Mouse (Mus musculus): Measurements from ENCODE around the gene Slc8b1. TPM values are rescaled to one million over a fixed set of nuclear protein-coding genes. Genes with fewer than 3 reads are reported as not detected.

Gene Slc8b1
- polyA plus RNA-seq, 1 experiment from 2014 or later: 2.8 TPM

- peak overlapping the region; percentile 25 for H3K4me2 ChIP-seq
- no peak overlapping the region for H3K4me3 ChIP-seq (replicated peaks)
- peak overlapping the region; percentile 44 for H3K9ac ChIP-seq
- peak overlapping the region; percentile 92 for H3K27ac ChIP-seq
- H3K9me3 ChIP-seq: no peaks in the 10 kb centered on the region
- peaks cover 73% of the 10 kb centered on the region for H3K4me1 ChIP-seq
- no peaks in the 10 kb centered on the region for H3K36me3 ChIP-seq (replicated peaks)
- no peak for ATAC-seq (ENCODE audit: low FRiP score)
- 33% methylated on average over 15 of the region's 15 CpGs for WGBS
- no peaks in the 10 kb centered on the region; the same call in 1 of the 2 replicates for H3K27me3 ChIP-seq
These were observed 54.4 kb downstream of the Slc8b1 start for GRCm38 (mm10) chr5:120565171-120565905.

DNA sequence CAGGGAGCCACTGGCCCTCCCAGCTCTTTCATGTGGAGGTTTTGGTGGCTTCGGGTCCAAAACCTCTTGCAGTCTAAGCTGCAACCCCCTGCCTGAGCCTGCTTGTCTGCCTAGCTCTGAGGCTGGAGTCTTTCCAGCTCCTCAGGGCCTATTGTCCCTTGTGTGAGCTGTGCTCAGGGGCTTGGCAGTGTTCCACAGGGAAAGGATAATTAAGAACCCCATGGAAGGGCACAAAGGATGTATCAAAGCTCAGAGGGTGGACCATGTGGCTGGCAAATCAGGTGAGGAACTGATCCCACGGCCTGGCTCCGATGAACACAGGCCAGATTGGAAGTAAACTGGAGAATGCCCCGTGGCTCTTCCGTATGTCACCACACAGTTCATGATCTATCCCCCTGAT lies 55.1 kb downstream of the Slc8b1 start:
- Histone ChIP-seq H3K4me1 (peaks cover 72% of the 10 kb centered on the region), H3K36me3 (replicated peaks) (no peaks in the 10 kb centered on the region), H3K9me3 (no peaks in the 10 kb centered on the region), H3K27ac (peak overlapping the region; percentile 92), H3K4me2 (peak overlapping the region; percentile 25), H3K27me3 (no peaks in the 10 kb centered on the region; the same call in 1 of the 2 replicates), H3K9ac (peak overlapping the region; percentile 44; the same call in 1 of the 2 replicates), H3K4me3 (replicated peaks) (no peak overlapping the region)
- 27% methylated on average over 5 of the region's 5 CpGs for WGBS
- peak; percentile 76 for ATAC-seq (ENCODE audit: low FRiP score)

GRCm38 (mm10) chr5:120566681-120567252 lies 55.8 kb downstream of the Slc8b1 start:
- 0 out of 2 replicates have a peak, but pooled peaks have one; percentile 4 for ATAC-seq (ENCODE audit: low FRiP score)
- no peak overlapping the region for H3K4me3 ChIP-seq (replicated peaks)
- no peaks in the 10 kb centered on the region for H3K36me3 ChIP-seq (replicated peaks)
- WGBS: 51% methylated on average over 9 of the region's 9 CpGs
- H3K9me3 ChIP-seq: no peaks in the 10 kb centered on the region
- H3K27ac ChIP-seq: peak overlapping the region; percentile 92
- H3K4me2 ChIP-seq: peak overlapping the region; percentile 31
- H3K9ac ChIP-seq: peak overlapping the region; percentile 29; the same call in 1 of the 2 replicates
- H3K4me1 ChIP-seq: peaks cover 76% of the 10 kb centered on the region
- no peaks in the 10 kb centered on the region; the same call in 1 of the 2 replicates for H3K27me3 ChIP-seq

DNA sequence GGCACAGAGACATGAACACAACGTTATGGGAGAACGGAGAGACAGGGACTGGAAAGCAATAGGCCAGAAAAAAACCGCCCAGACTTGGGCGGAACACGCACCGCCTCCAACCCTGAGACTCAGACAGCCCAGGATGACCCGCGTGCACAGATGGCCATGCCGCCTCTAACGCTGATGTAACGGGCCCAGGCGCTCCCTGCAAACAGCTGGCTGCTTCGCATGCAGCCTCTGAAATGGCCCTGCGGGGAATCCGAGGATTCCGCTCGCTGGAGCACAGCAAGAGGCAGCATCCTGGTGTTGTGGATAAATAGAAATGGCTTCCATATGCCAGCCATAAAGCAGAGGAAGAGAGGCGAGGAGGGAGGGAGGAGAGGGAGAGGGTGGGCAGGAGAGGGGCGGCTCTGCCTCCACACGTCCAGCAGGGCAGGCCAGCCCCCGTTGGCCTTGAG lies 56.3 kb downstream of the Slc8b1 start:
- H3K27ac ChIP-seq: peak overlapping the region; percentile 92
- 0 out of 2 replicates have a peak overlapping the region, but pooled peaks have one; percentile 29 for H3K9ac ChIP-seq
- H3K4me1 ChIP-seq: peaks cover 76% of the 10 kb centered on the region
- H3K9me3 ChIP-seq: no peaks in the 10 kb centered on the region
- no peaks in the 10 kb centered on the region; the same call in 1 of the 2 replicates for H3K27me3 ChIP-seq
- WGBS: 20% methylated on average over 21 of the region's 21 CpGs
- ATAC-seq (ENCODE audit: low FRiP score): peak; percentile 60
- H3K4me2 ChIP-seq: peak overlapping the region; percentile 31
- no peak overlapping the region for H3K4me3 ChIP-seq (replicated peaks)
- no peaks in the 10 kb centered on the region for H3K36me3 ChIP-seq (replicated peaks)

- H3K27me3 ChIP-seq: no peaks in the 10 kb centered on the region; the same call in 1 of the 2 replicates
- no peak for ATAC-seq (ENCODE audit: low FRiP score)
- H3K9ac ChIP-seq: peak overlapping the region; percentile 29; the same call in 1 of the 2 replicates
- no peaks in the 10 kb centered on the region for H3K9me3 ChIP-seq
- H3K36me3 ChIP-seq (replicated peaks): no peaks in the 10 kb centered on the region
- peak overlapping the region; percentile 31 for H3K4me2 ChIP-seq
- H3K4me3 ChIP-seq (replicated peaks): no peak overlapping the region
- H3K4me1 ChIP-seq: peaks cover 74% of the 10 kb centered on the region
- WGBS: 35% methylated on average over 14 of the region's 14 CpGs
- H3K27ac ChIP-seq: peak overlapping the region; percentile 92
These were observed 56.8 kb downstream of the Slc8b1 start for GRCm38 (mm10) chr5:120567761-120568211.

GRCm38 (mm10) chr5:120568336-120568768 lies 57.4 kb downstream of the Slc8b1 start:
- Histone ChIP-seq H3K4me2 (0 out of 2 replicates have a peak overlapping the region, but pooled peaks have one; percentile 31), H3K36me3 (replicated peaks) (no peaks in the 10 kb centered on the region), H3K9me3 (no peaks in the 10 kb centered on the region), H3K4me3 (replicated peaks) (no peak overlapping the region), H3K9ac (peak overlapping the region; percentile 29; the same call in 1 of the 2 replicates), H3K27ac (peak overlapping the region; percentile 92), H3K4me1 (peaks cover 68% of the 10 kb centered on the region), H3K27me3 (no peaks in the 10 kb centered on the region; the same call in 1 of the 2 replicates)
- ATAC-seq (ENCODE audit: low FRiP score): no peak
- 61% methylated on average over 9 of the region's 9 CpGs for WGBS

DNA sequence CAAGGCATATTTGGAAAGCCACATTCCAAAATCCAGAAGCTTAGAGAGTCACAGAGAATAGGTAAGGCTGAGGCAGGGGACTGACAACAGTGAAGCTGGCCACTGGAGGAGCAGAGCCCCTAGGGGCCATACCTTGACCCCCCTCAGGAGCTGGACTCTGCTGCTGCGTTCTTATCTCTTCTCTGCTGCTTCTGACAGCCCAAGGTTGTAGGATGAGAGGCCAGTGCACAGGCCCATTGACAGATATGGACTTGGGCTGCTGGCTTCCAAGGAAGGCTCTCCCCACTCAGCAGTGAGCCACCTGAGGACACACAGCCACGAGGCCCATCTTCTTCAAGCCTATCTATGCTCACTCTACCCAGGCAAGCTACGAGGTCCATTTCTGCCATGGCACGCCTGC lies 58.0 kb downstream of the Slc8b1 start:
- Histone ChIP-seq H3K4me1 (peaks cover 64% of the 10 kb centered on the region), H3K27ac (peak overlapping the region; percentile 92; the same call in 1 of the 2 replicates), H3K36me3 (replicated peaks) (no peaks in the 10 kb centered on the region), H3K4me2 (no peak overlapping the region), H3K27me3 (no peaks in the 10 kb centered on the region; the same call in 1 of the 2 replicates), H3K4me3 (replicated peaks) (no peak overlapping the region), H3K9me3 (no peaks in the 10 kb centered on the region), H3K9ac (no peak overlapping the region; the same call in 1 of the 2 replicates)
- WGBS: 90% methylated on average over 4 of the region's 4 CpGs
- ATAC-seq (ENCODE audit: low FRiP score): no peak

- peaks cover 60% of the 10 kb centered on the region for H3K4me1 ChIP-seq
- 91% methylated on average over 3 of the region's 3 CpGs for WGBS
- no peaks in the 10 kb centered on the region; the same call in 1 of the 2 replicates for H3K27me3 ChIP-seq
- no peaks in the 10 kb centered on the region for H3K9me3 ChIP-seq
- H3K36me3 ChIP-seq (replicated peaks): no peaks in the 10 kb centered on the region
- no peak overlapping the region for H3K27ac ChIP-seq
- H3K9ac ChIP-seq: no peak overlapping the region
- no peak overlapping the region for H3K4me3 ChIP-seq (replicated peaks)
- no peak overlapping the region for H3K4me2 ChIP-seq
- no peak for ATAC-seq (ENCODE audit: low FRiP score)
These were observed 58.8 kb downstream of the Slc8b1 start for GRCm38 (mm10) chr5:120569791-120570190.

DNA sequence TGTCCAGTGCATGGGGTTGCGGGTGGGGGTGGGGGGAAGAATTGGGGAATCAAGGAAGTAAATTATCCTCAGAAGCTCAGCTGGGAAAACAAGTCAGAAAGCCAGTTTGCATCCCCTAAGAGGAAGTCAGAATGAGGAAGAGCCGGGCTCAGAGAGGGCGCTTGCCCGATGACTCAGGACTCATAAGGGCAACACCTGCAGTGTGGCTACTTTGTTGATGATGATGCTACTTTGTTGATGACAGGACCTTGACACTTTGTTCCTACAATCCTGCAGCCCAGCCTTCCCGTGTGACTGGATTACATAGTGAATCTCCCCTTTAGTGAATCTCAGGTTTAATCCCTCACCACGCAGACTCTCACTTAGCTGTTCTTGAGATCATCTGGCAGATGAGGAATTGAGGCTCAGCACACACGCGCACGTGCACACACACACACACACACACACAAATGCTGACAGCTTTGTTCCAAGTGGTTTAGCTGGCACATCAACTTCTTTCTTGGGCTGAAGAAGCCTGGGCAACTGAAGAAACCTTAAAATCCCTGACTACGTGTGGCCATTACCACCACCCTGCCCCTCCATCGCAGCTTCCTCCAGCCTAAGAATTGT lies 59.4 kb downstream of the Slc8b1 start:
- no peak overlapping the region for H3K27ac ChIP-seq
- H3K4me3 ChIP-seq (replicated peaks): no peak overlapping the region
- no peak overlapping the region for H3K4me2 ChIP-seq
- 93% methylated on average over 11 of the region's 11 CpGs for WGBS
- H3K27me3 ChIP-seq: no peaks in the 10 kb centered on the region; the same call in 1 of the 2 replicates
- no peaks in the 10 kb centered on the region for H3K36me3 ChIP-seq (replicated peaks)
- ATAC-seq (ENCODE audit: low FRiP score): no peak
- H3K9ac ChIP-seq: no peak overlapping the region
- H3K9me3 ChIP-seq: no peaks in the 10 kb centered on the region
- peaks cover 54% of the 10 kb centered on the region for H3K4me1 ChIP-seq

GRCm38 (mm10) chr5:120571056-120571740 lies 60.2 kb downstream of the Slc8b1 start:
- ATAC-seq (ENCODE audit: low FRiP score): no peak
- Histone ChIP-seq H3K27me3 (no peaks in the 10 kb centered on the region; the same call in 1 of the 2 replicates), H3K4me3 (replicated peaks) (no peak overlapping the region), H3K27ac (peak overlapping the region; percentile 56; the same call in 1 of the 2 replicates), H3K4me1 (peaks cover 46% of the 10 kb centered on the region), H3K9ac (no peak overlapping the region), H3K9me3 (no peaks in the 10 kb centered on the region), H3K4me2 (no peak overlapping the region), H3K36me3 (replicated peaks) (no peaks in the 10 kb centered on the region)
- WGBS: 69% methylated on average over 14 of the region's 14 CpGs

DNA sequence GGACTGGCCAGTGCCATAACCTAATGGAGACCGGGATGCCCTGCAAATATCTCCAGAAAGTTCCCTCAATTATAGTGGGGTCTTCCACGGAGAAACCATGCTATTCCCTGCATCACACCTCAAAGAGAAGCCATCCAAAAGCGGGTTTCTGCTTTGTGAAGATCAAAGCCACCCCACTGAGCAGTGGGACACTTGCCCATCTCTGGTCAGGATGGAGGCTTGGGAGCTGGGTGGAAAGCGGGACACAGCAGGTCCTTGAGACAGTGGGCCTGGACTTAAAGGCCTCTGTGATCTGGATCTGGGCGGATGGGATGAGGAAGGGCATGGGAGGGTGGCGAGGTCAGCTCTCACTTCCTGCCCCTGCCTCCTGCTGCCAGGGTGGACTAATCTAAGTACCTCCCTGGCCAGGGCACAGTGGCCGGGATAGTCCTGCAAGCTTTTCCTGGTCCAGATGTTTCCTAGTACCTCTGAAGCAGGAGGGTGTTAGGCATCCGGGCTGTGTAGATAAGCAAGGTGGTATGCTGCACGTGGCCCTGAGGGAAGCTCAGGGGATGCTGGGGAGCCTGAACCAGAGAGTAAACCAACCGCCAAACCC lies 63.6 kb downstream of the Slc8b1 start:
- WGBS: 82% methylated on average over 10 of the region's 10 CpGs
- Histone ChIP-seq H3K27me3 (no peaks in the 10 kb centered on the region), H3K4me3 (replicated peaks) (no peak overlapping the region), H3K27ac (no peak overlapping the region), H3K9me3 (no peaks in the 10 kb centered on the region), H3K9ac (no peak overlapping the region), H3K4me2 (no peak overlapping the region), H3K4me1 (peaks cover 35% of the 10 kb centered on the region), H3K36me3 (replicated peaks) (no peaks in the 10 kb centered on the region)
- no peak for ATAC-seq (ENCODE audit: low FRiP score)

All from forebrain, embryonic 12.5 days (tissue).